Mouse (Mus musculus) frontal cortex, postnatal 25 days (tissue): ENCODE data around the gene Rpl24.
"Not testable (repeated sequence)": the region's sequence is repeated elsewhere in the genome, so short reads cannot be mapped to it uniquely, and the experiment has no call there.

Source experiments
- DNase-seq, 2 experiments: peaks; one replicate each; pipeline ENCODE4 v3.0.0; 2022; ENCODE audit warnings: low spot score in 2 of 2

Rpl24 gene

GRCm38 (mm10) chr16:55966212-55966871, at the start of gene Rpl24:
Gene Rpl24, plus strand, starts transcription at chr16:55966275.
- DNase-seq = peak; percentile 92 to 96

- DNase-seq = no peak
Measured at GRCm38 (mm10) chr16:55922079-55922478, 44.0 kb upstream of the Rpl24 start.

GRCm38 (mm10) chr16:55924010-55924409, 42.1 kb upstream of the Rpl24 start:
- DNase-seq = no peak

GRCm38 (mm10) chr16:55933681-55934343, 32.3 kb upstream of the Rpl24 start:
- peak; percentile 5 to 35 for DNase-seq

- DNase-seq = peak; percentile 81 to 86
Measured at GRCm38 (mm10) chr16:55934453-55935037, 31.5 kb upstream of the Rpl24 start, which contains the start of gene Cep97. Gene Cep97, minus strand, starts transcription at chr16:55934855.

- DNase-seq = no peak
Measured at GRCm38 (mm10) chr16:55938761-55939160, 27.3 kb upstream of the Rpl24 start.

- no peak for DNase-seq
Measured at GRCm38 (mm10) chr16:55939703-55940102, 26.4 kb upstream of the Rpl24 start.

GRCm38 (mm10) chr16:55940781-55941180, 25.3 kb upstream of the Rpl24 start:
- DNase-seq = no peak

- no peak for DNase-seq
Measured at GRCm38 (mm10) chr16:55947266-55947665, 18.8 kb upstream of the Rpl24 start.

GRCm38 (mm10) chr16:55947876-55948410, 18.1 kb upstream of the Rpl24 start:
- not testable (repeated sequence) for DNase-seq

GRCm38 (mm10) chr16:55948963-55949362, 17.1 kb upstream of the Rpl24 start:
- no peak for DNase-seq

- DNase-seq = no peak
Measured at GRCm38 (mm10) chr16:55950462-55950861, 15.6 kb upstream of the Rpl24 start.

- DNase-seq = peak in 1 of 2 experiments; percentile 68
Measured at GRCm38 (mm10) chr16:55950946-55951678, 15.0 kb upstream of the Rpl24 start.

- no peak for DNase-seq
Measured at GRCm38 (mm10) chr16:55951679-55952327, 14.3 kb upstream of the Rpl24 start.

GRCm38 (mm10) chr16:55952771-55953170, 13.3 kb upstream of the Rpl24 start:
- no peak for DNase-seq

- DNase-seq = not testable (repeated sequence)
Measured at GRCm38 (mm10) chr16:55954196-55954595, 11.9 kb upstream of the Rpl24 start.

- not testable (repeated sequence) for DNase-seq
Measured at GRCm38 (mm10) chr16:55963068-55963467, 3.0 kb upstream of the Rpl24 start.

- DNase-seq = no peak
Measured at GRCm38 (mm10) chr16:55964126-55964949, 1.7 kb upstream of the Rpl24 start.

GRCm38 (mm10) chr16:55967221-55967620, 1.1 kb downstream of the Rpl24 start:
- DNase-seq = no peak

GRCm38 (mm10) chr16:55969147-55969546, 3.1 kb downstream of the Rpl24 start:
- DNase-seq = no peak
